Mouse (Mus musculus): Measurements from ENCODE around the gene Ncmap.

The Ncmap gene

DNA sequence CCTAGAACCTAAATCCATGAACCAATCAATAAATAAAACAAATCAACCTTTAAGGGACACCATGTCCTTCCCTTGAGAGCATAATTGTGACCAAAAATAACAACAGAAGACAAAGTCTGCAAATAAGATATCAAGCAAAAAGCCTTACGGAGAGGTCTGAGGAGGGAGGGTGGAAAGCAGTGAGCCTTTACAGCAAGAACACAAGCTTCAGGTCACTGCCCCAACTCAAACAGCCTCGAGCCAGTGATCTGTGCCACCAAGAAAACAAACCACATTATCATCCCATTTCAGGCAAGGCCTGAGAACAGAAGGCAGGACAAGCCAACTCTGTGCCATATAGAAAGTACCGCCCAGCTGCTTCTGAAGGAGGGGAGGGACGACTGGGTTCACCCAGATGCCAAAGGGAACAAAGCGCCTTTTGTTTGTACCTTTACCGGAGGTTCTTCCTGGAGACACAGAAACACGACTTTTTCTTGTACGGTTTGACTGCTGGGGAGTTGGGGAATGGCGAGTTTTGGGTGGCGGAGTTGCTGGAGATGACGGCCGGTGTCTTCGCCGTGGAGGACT, 60.6 kb downstream of the Ncmap start:
- DNase-seq: no peak

DNA sequence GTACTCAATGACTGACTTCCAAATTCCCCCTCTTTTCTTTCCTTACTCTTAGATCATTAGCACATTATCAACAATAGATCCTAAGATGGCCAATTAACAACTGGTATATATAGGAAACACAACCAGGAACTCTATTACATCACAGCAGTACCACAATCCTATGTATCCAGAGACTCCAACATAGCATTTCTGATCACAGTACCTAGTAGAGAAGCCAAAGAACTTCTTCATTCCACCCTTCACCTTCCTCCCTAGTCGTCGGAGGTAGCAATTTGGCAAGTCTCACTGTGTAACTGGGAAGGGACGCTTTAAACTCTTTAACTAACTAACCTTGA, 62.0 kb downstream of the Ncmap start:
- no peak for DNase-seq

DNA sequence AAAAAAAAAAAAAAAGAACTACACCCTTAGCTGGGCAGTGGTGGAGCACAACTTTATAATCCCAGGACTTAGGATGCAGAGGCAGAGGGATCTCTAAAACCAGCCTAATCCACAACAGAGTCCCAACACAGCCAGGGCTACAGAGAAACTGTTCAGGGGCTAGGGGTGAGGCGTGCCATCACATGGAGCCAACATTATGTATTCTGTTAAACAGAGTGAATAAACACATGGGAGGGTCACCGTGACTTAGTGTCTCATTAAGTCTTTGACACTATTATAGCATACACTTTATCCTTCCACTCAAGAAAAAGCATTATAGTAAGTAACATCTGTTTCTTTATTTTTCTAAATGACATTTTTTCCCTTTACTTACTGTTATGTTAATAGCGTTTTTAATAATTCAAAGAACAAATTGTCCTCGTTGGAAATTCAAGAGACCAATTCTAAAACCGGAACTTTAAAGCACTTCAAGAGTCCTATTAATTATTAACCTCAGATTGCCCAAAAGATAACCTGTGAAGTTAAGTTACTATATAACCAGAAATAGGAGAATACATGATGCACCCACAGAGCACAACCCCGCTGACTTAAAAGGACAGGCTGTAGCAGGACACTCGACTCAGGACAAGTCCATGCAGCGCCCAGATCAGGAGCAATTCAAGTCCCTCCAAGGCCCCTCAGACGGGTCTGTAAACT, 62.6 kb downstream of the Ncmap start:
- DNase-seq: no peak

DNA sequence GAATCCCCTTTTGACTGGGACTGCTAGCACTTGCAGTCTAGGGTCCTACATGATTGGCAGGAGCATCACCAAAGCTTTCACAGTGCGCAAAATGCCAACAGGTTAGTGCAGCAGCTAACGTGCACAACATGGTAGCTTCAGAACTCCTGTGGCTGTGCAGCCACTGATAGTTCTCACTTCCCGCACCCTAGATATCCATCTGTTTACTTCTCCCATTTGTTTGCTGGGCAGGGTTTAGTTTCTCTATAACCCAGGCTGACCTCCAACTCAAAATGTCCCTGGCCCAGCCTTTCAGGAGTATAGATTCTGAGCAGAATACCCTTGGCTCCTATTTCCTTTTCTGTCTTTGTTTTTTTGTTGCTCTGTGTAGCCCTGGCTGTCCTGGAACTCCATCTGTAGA, 71.6 kb downstream of the Ncmap start:
- no peak for DNase-seq

DNA sequence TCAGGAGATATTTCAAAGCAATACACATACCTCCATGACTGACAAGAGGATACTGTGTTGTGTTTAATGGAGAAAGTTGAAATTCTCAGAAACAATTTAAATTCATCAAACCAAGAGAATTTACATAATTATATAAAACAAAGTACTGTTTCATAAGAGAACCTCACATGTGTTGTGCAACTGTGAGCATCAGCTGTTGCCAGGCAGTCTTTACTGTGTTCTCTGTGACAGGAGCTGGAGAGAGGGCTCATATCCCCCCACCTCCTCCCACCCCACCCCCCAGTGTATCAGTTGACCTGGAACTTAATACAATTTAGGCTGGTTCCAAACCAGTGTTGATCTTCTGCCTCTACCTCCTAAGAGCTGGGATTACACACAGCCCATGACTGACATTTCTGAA, 72.0 kb downstream of the Ncmap start:
- DNase-seq: no peak

DNA sequence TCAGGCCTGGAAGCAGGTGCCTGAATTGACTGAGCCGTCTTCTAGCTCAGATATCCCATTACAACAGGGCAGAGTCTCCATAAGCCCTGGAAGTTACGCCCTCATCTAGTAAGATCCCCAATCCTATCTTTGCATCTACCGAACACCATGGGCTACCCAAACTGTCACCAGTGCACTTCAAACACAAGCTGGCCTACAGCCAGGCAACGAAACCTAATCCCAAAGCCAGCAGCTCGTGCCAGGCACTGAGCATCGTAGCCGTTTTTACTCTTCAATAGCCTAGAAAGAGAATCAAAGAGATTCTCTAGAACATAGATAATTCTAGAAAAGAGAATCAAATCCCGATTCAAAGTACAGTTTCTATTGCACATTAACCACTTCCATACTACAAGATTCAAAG, 75.0 kb downstream of the Ncmap start:
- DNase-seq: no peak

Measured in thymus, postnatal 25 days (tissue).